9 mouse cellular contexts compared by ENCODE assay signal in genomic region chr7:60170250-60171185, GRCm38 (mm10). TPM values are rescaled to one million over a fixed set of nuclear protein-coding genes. Genes with fewer than 3 reads are reported as not detected.
DNase-seq lines count a peak whose midpoint lies in the region; ATAC-seq and TF ChIP-seq lines count a peak whose summit lies in the region.
"Had no signal": no experiment of that assay in that cellular context is flagged by ENCODE, and none has a peak within 500 bp of the region (broad histone marks: within the 10 kb centered on the region; RNA-seq: fewer than 3 reads in every experiment).

No protein-coding gene starts in this region.

- no peaks in the 10 kb centered on the region for H3K27me3 ChIP-seq in hindbrain, postnatal 0 days (ENCODE audit: insufficient read depth, low read length)
- H3K27me3 ChIP-seq in midbrain, embryonic 10.5 days (ENCODE audit: low read depth, poor library complexity, severe bottlenecking) = no peaks in the 10 kb centered on the region

- H3K9ac ChIP-seq in hindbrain, postnatal 0 days (replicated peaks; ENCODE audit: low read length) = no peak overlapping the region

- H3K36me3 ChIP-seq in hindbrain, postnatal 0 days (ENCODE audit: insufficient read depth, low read length) = no peaks in the 10 kb centered on the region
- H3K36me3 ChIP-seq in midbrain, embryonic 10.5 days = no peaks in the 10 kb centered on the region

- 40% methylated on average over 5 of the region's 5 CpGs for WGBS in hindbrain, postnatal 0 days
- whole genome bisulfite sequencing in midbrain, embryonic 10.5 days = 58% methylated on average over 5 of the region's 5 CpGs

- peak; percentile 92 for ATAC-seq in hindbrain, postnatal 0 days

- peak overlapping the region; percentile 31 for H3K4me2 ChIP-seq in hindbrain, postnatal 0 days (ENCODE audit: low read depth, low read length)

- H3K27ac ChIP-seq in hindbrain, postnatal 0 days = peak overlapping the region; percentile 62
- H3K27ac ChIP-seq in midbrain, embryonic 10.5 days (replicated peaks) = peak overlapping the region; percentile 68

- H3K9me3 ChIP-seq in hindbrain, postnatal 0 days (ENCODE audit: low read length) = no peaks in the 10 kb centered on the region
- H3K9me3 ChIP-seq in midbrain, embryonic 10.5 days (replicated peaks) = peaks cover 23% of the 10 kb centered on the region

- no peaks in the 10 kb centered on the region for H3K4me1 ChIP-seq in hindbrain, postnatal 0 days (ENCODE audit: insufficient read depth, low read length)
- H3K4me1 ChIP-seq in midbrain, embryonic 10.5 days = no peaks in the 10 kb centered on the region

- no peak for TF ChIP-seq CTCF in hindbrain, postnatal 0 days (IDR thresholded peaks at IDR 0.05; ENCODE audit: low read depth)

- DNase-seq in embryo, embryonic 10 days (ENCODE audit: low spot score) = peak; percentile 45
- DNase-seq in embryo, embryonic 9.5 days (ENCODE audit: extremely low spot score) = no peak
- DNase-seq in hindbrain, postnatal 0 days (ENCODE audit: low spot score) = peak; percentile 87
- DNase-seq in midbrain, embryonic 10.5 days (ENCODE audit: low spot score) = peak; percentile 50
- peak; percentile 3 to 18 for DNase-seq in right cerebral cortex, postnatal 36 days (ENCODE audit: low spot score in 2 of 2)
- no peak for DNase-seq in spleen, postnatal 4 days (ENCODE audit: low spot score in 2 of 2)
- no peak for DNase-seq in adrenal gland, postnatal 4 days (ENCODE audit: low spot score in 2 of 2)
- no peak for DNase-seq in kidney, adult 18-20 months

- H3K4me3 ChIP-seq in hindbrain, postnatal 0 days (ENCODE audit: low read length) = peak overlapping the region; percentile 10; the same call in 1 of the 2 replicates
- H3K4me3 ChIP-seq in midbrain, embryonic 10.5 days = peak overlapping the region; percentile 9; the same call in 1 of the 2 replicates
- H3K4me3 ChIP-seq: erythroblast, embryonic 14.5 days had no signal

RNA-seq across cellular contexts. Expression of gene Snrpn, which starts 30.5 kb away (rescaled TPM):
- total RNA-seq in hindbrain, postnatal 0 days (2014; rRNA removed) = 484 and 529 TPM in 2 replicates
- polyA plus RNA-seq in hindbrain, postnatal 0 days (2015; fragmentation: Nextera tagmentation; extraction: Ambion mirVana) = 1,065 and 1,123 TPM in 2 replicates
- 162 and 196 TPM in 2 replicates for polyA plus RNA-seq in midbrain, embryonic 10.5 days (2016; fragmentation: Nextera tagmentation; extraction: Ambion mirVana)
- 10 to 100 TPM; 40.6 to 42.9 TPM for total RNA-seq in adrenal gland, postnatal 4 days (2021)

Comparison
In these comparisons a context has a peak if more than half of its experiments do, and no peak if none do; other contexts are left out.
1. DNase-seq: peak in embryo, embryonic 10 days (single experiment), hindbrain, postnatal 0 days (single experiment), midbrain, embryonic 10.5 days (single experiment) and right cerebral cortex, postnatal 36 days (2 of 2); none in embryo, embryonic 9.5 days (single experiment), spleen, postnatal 4 days (0 of 2), adrenal gland, postnatal 4 days (0 of 2) and kidney, adult 18-20 months (single experiment).
2. RNA of gene Snrpn, which starts 30.5 kb away (total RNA-seq): 484 to 529 TPM in hindbrain, postnatal 0 days; 40.6 to 42.9 TPM in adrenal gland, postnatal 4 days; every median in the first group is over 10 times any median in the second.